Mouse (Mus musculus) bone marrow macrophage, adult 2 months (primary cell): ENCODE results near the gene 4930451I11Rik. TPM values are rescaled to one million over a fixed set of nuclear protein-coding genes. Genes with fewer than 3 reads are reported as not detected.

Source experiments
- H3K27ac ChIP-seq: 2 replicates; pipeline ENCODE4 v1.5.1; 2012; ENCODE audit warnings: low read depth, low read length; ENCODE audit not compliant: insufficient read depth
- H3K4me1 ChIP-seq: 2 replicates; pipeline ENCODE4 v1.6.1; 2012; ENCODE audit warnings: low read length; ENCODE audit not compliant: control insufficient read depth, insufficient read depth
- H3K4me3 ChIP-seq: 2 replicates; pipeline ENCODE4 v1.5.1; 2012; ENCODE audit warnings: mild to moderate bottlenecking, low read length, moderate library complexity; ENCODE audit not compliant: insufficient read depth
- CTCF ChIP-seq: IDR thresholded peaks from 2 replicates; pipeline ENCODE4 v1.5.1; 2012; ENCODE audit warnings: low read depth, mild to moderate bottlenecking, low read length, moderate library complexity
- POLR2A ChIP-seq: IDR thresholded peaks from 2 replicates; pipeline ENCODE4 v1.6.1; 2012; ENCODE audit warnings: mild to moderate bottlenecking, low read depth, low read length, borderline replicate concordance
- polyA plus RNA-seq: library from polyadenylated mRNA; stranded (reverse); fragments of >200 nt; gene quantifications from 2 replicates; pipeline ENCODE4 v1.2.4, GENCODE M21; 2012; ENCODE audit not compliant: missing spikeins, insufficient read depth, insufficient read length

4930451I11Rik gene
- polyA plus RNA-seq, 1 experiment = not detected

DNA sequence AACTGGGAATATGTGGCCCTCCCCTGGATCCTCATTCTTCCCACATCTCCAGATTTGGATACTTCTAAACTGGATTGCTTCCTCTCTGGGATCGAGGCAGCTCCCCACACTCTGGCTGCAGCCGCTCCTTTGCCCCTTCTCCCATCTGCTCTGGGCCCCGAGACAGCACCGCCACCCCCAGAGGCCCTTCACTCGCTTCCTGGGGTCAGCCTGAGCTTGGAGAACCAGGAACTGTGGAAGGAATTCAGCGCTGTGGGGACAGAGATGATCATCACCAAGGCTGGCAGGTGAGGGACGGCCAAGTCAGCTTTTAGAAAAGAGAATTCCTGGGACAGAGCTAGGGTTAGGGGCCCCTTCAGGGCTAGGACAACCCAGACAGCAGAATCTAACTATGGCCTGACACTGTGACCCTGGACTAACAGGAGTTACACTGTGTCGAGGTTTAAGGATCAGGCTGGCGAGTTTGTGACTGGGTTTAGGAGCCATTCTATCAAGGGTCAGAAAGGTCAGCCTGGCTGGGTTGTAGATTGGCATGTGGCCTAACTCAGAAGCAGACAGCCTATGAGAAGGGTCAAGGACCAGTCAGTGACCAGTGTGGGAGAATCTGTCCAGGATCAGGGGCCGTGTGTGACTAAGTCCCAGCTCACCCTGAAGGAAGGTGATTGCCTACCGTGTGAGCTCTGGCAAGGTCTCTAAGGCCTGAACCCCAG lies 49.6 kb downstream of the 4930451I11Rik start:
- Histone ChIP-seq H3K4me1 (peaks cover 13% of the 10 kb centered on the region), H3K27ac (no peak overlapping the region), H3K4me3 (no peak overlapping the region)
- TF ChIP-seq CTCF = no peak

DNA sequence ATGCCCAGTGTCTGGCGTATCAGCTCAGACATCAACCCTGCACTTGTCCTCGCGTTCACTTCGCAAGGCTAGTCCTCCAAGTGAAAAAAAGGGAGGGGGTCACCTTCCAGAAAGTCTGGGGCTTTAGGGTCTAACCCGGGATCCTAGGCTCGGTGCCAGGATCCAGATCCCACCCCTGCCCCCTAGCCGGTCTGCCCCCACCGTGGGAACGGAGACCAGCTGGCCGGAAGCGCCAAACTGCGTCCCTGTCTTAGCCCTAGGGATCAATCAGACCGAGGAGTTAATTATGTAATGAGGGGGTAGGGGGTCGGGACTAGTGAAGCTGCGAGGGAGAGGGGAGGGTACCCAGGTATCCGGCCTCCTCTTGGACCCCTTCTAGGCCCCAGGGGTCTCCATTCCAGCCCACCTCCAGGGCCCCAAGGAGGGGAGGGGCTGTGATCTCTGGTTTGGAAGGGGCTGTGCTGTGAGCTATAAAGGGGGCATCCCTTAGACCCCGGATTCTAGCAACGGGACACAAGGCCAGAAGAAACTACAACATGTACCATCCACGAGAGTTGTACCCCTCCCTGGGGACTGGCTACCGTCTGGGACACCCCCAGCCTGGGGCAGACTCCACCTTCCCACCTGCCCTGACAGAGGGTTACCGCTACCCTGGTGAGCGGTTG lies 50.3 kb downstream of the 4930451I11Rik start, which contains the start of gene Tbx6:
Gene Tbx6, plus strand, starts transcription at position 513 of the 665 bp plus-strand sequence.
- H3K4me1 ChIP-seq = peaks cover 17% of the 10 kb centered on the region
- H3K27ac ChIP-seq = no peak within 1 kb of the TSS
- H3K4me3 ChIP-seq = peak within 1 kb of the TSS; percentile 54
- TF ChIP-seq CTCF = no peak
- no peak for TF ChIP-seq POLR2A

Other genes with a start within 250 kb of the 4930451I11Rik start
- gene Apobr, start 246.7 kb downstream of the 4930451I11Rik start, polyA plus RNA-seq = 83.3 and 84.3 TPM in 2 replicates
- 219 and 238 TPM in 2 replicates for gene Cln3, start 245.8 kb downstream of the 4930451I11Rik start, polyA plus RNA-seq
- 2.9 and 3.3 TPM in 2 replicates for gene Il27, start 236.7 kb downstream of the 4930451I11Rik start, polyA plus RNA-seq
- gene Nupr1, start 200.8 kb downstream of the 4930451I11Rik start, polyA plus RNA-seq = 34.9 and 41.2 TPM in 2 replicates
- 28.6 and 31.7 TPM in 2 replicates for gene Sgf29, start 182.3 kb downstream of the 4930451I11Rik start, polyA plus RNA-seq
- gene Sult1a1, start 155.2 kb downstream of the 4930451I11Rik start, polyA plus RNA-seq = 42.3 and 56.8 TPM in 2 replicates
- 62.1 and 63.7 TPM in 2 replicates for gene Bola2, start 136.2 kb downstream of the 4930451I11Rik start, polyA plus RNA-seq
- gene Slx1b, start 135.9 kb downstream of the 4930451I11Rik start, polyA plus RNA-seq = 8.4 and 11.6 TPM in 2 replicates
- 622 and 668 TPM in 2 replicates for gene Coro1a, start 123.9 kb downstream of the 4930451I11Rik start, polyA plus RNA-seq
- gene Mapk3, start 72.0 kb downstream of the 4930451I11Rik start, polyA plus RNA-seq = 331 and 390 TPM in 2 replicates
- gene Gdpd3, start 65.3 kb downstream of the 4930451I11Rik start, polyA plus RNA-seq = 20.8 and 27.0 TPM in 2 replicates
- gene Ypel3, start 54.7 kb downstream of the 4930451I11Rik start, polyA plus RNA-seq = 392 and 412 TPM in 2 replicates
- 1.9 and 2.8 TPM in 2 replicates for gene Tbx6, start 50.2 kb downstream of the 4930451I11Rik start, polyA plus RNA-seq
- 153 and 164 TPM in 2 replicates for gene Ppp4c, start 39.1 kb downstream of the 4930451I11Rik start, polyA plus RNA-seq
- 0.74 and 0.85 TPM in 2 replicates for gene Fam57b, start 34.0 kb downstream of the 4930451I11Rik start, polyA plus RNA-seq
- gene Doc2a, start 15.8 kb upstream of the 4930451I11Rik start, polyA plus RNA-seq = not detected in 2 replicates
- 32.0 and 33.5 TPM in 2 replicates for gene Hirip3, start 30.3 kb upstream of the 4930451I11Rik start, polyA plus RNA-seq
- gene Ino80e, start 30.7 kb upstream of the 4930451I11Rik start, polyA plus RNA-seq = 67.0 and 72.6 TPM in 2 replicates
- gene Taok2, start 53.1 kb upstream of the 4930451I11Rik start, polyA plus RNA-seq = 58.5 and 66.8 TPM in 2 replicates
- 74.2 and 75.9 TPM in 2 replicates for gene Tmem219, start 91.3 kb upstream of the 4930451I11Rik start, polyA plus RNA-seq
- 16.2 and 17.5 TPM in 2 replicates for gene Kctd13, start 97.2 kb upstream of the 4930451I11Rik start, polyA plus RNA-seq
- gene Asphd1, start 117.9 kb upstream of the 4930451I11Rik start, polyA plus RNA-seq = not detected in 2 replicates
- gene Sez6l2, start 118.9 kb upstream of the 4930451I11Rik start, polyA plus RNA-seq = 1.6 and 2.6 TPM in 2 replicates
- 112 and 118 TPM in 2 replicates for gene Cdipt, start 144.3 kb upstream of the 4930451I11Rik start, polyA plus RNA-seq
- gene Cdiptos, start 144.5 kb upstream of the 4930451I11Rik start, polyA plus RNA-seq = 7.3 and 7.4 TPM in 2 replicates
- gene Mvp, start 183.0 kb upstream of the 4930451I11Rik start, polyA plus RNA-seq = 95.9 and 96.2 TPM in 2 replicates
- gene Pagr1b, start 184.8 kb upstream of the 4930451I11Rik start, polyA plus RNA-seq = 9.2 and 17.6 TPM in 2 replicates
- gene Pagr1a, start 185.7 kb upstream of the 4930451I11Rik start, polyA plus RNA-seq = 20.3 and 22.2 TPM in 2 replicates
- 31.3 and 44.3 TPM in 2 replicates for gene Gm42742, start 189.5 kb upstream of the 4930451I11Rik start, polyA plus RNA-seq
- gene Prrt2, start 189.6 kb upstream of the 4930451I11Rik start, polyA plus RNA-seq = 2.8 TPM in 1 of 2 replicates, not detected in the other
- 161 and 164 TPM in 2 replicates for gene Maz, start 195.4 kb upstream of the 4930451I11Rik start, polyA plus RNA-seq
- 40.8 and 48.5 TPM in 2 replicates for gene Kif22, start 210.8 kb upstream of the 4930451I11Rik start, polyA plus RNA-seq